Mouse (Mus musculus): Measurements from ENCODE around the gene Arpc4. TPM values are rescaled to one million over a fixed set of nuclear protein-coding genes. Genes with fewer than 3 reads are reported as not detected.

The Arpc4 gene
- polyA plus RNA-seq, 1 experiment from 2014 or later, result 423 TPM

DNA sequence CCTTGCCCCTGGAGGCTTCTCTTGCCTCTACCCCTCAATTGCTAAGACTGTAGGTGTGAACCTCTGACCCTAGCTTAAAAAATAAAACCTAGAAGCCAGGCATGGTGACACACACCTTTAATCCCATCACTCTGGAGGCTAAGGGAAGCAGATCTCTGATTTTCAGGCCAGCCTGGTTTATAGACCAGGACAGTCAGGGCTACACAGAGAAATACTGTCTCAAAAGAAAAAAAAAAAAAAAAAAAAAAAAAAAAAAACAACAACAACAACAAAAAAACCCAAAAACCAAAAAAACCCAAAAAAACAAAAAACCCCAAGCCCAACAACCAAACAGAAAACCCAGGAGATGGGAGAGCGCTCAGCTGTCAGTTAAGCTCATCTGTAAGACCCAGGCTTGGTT, 10.3 kb upstream of the Arpc4 start:
- WGBS, result 91% methylated on average over 1 of the region's 1 CpGs
- ATAC-seq (ENCODE audit: low FRiP score, low read depth), result no peak
- H3K27me3 ChIP-seq, result no peaks in the 10 kb centered on the region
- no peaks in the 10 kb centered on the region for H3K9me3 ChIP-seq
- H3K27ac ChIP-seq (replicated peaks), result no peak overlapping the region
- no peak overlapping the region for H3K9ac ChIP-seq
- H3K4me3 ChIP-seq, result no peak overlapping the region
- peaks cover 35% of the 10 kb centered on the region for H3K36me3 ChIP-seq
- H3K4me2 ChIP-seq, result no peak overlapping the region
- no peaks in the 10 kb centered on the region for H3K4me1 ChIP-seq (replicated peaks)

DNA sequence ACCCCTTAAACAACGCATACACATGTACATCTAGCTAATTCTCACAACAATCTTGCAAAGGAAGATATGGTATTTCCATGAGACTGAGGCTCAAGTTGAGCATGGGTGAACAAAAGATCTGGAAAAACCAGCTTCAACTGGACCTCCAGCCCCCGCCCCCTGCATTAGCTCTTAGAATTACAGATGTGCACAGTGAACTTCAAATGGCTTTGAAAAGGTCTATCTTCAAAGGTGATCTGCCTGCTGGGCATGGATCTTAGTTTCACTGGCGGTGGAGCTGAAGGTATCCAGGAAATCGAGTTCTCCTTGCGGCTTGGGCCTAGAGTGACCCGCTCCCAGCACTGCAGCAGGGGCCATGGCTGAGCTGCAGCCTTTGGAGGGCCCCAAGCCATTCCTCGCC, 9.8 kb upstream of the Arpc4 start:
- no peak overlapping the region for H3K4me3 ChIP-seq
- no peak overlapping the region for H3K9ac ChIP-seq
- H3K36me3 ChIP-seq, result peaks cover 39% of the 10 kb centered on the region
- no peak for ATAC-seq (ENCODE audit: low FRiP score, low read depth)
- 89% methylated on average over 7 of the region's 7 CpGs for WGBS
- H3K4me1 ChIP-seq (replicated peaks), result no peaks in the 10 kb centered on the region
- no peaks in the 10 kb centered on the region for H3K9me3 ChIP-seq
- H3K27ac ChIP-seq (replicated peaks), result no peak overlapping the region
- H3K27me3 ChIP-seq, result no peaks in the 10 kb centered on the region
- no peak overlapping the region for H3K4me2 ChIP-seq

DNA sequence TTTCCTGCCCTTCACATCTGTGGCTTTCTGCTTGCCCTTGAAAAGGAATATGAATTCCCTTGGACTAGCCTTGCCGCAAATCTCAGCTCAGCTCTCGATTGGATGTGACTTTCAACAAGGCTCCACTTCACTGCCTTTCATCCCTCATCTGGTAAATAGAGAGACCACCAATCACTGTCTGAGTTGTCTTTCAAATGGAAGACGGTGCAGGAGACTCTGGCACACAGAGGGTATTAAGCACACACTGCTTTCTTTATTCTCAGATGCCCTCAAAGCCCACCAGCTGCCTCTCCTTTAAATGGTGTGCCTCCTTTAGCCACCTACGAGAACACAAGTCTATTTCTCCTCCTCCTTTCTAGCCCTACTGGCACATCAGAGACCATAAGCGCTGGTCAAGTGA, 9.3 kb upstream of the Arpc4 start:
- H3K4me2 ChIP-seq, result no peak overlapping the region
- peak; percentile 51; the same call in 1 of the 2 replicates for ATAC-seq (ENCODE audit: low FRiP score, low read depth)
- no peaks in the 10 kb centered on the region for H3K4me1 ChIP-seq (replicated peaks)
- H3K9ac ChIP-seq, result no peak overlapping the region
- H3K36me3 ChIP-seq, result peaks cover 44% of the 10 kb centered on the region
- no peak overlapping the region for H3K27ac ChIP-seq (replicated peaks)
- H3K9me3 ChIP-seq, result no peaks in the 10 kb centered on the region
- H3K4me3 ChIP-seq, result no peak overlapping the region
- H3K27me3 ChIP-seq, result no peaks in the 10 kb centered on the region
- WGBS, result 73% methylated on average over 5 of the region's 5 CpGs

DNA sequence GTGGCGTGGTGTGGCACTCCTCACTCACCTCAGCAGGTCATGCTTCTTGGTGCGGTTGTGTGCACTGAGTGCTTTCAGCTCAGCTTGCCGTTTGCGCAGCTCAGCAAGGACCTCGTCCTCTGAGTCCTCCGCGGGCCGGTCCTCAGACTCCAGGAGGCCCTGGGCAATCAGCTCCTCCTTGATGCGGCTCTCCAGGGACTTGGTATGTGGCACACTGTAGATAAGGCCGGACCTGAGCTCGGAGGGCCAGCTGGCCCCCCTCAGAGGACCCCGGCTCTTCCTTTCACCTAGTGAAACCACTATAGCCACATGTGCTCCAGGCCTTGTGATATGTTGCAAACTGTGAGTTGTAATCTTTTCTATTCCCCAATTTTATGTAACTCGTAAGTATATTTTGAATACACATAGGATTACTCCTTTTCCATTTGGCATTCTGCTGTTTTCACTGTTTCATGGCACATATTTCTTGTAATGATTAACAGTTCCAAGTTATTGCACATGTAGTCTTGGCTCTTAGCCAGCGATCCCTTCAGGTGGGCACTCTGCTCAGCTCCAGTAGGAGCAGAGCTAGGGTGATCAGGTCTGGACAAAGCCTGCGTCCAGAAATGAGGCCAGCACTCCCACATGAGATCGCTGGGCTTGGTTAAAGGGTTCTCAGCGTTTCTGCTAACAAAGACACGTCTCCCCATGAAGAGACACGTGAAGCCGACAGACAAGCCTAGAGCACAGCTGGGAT, 7.6 kb upstream of the Arpc4 start:
- ATAC-seq (ENCODE audit: low FRiP score, low read depth), result no peak
- H3K27me3 ChIP-seq, result no peaks in the 10 kb centered on the region

DNA sequence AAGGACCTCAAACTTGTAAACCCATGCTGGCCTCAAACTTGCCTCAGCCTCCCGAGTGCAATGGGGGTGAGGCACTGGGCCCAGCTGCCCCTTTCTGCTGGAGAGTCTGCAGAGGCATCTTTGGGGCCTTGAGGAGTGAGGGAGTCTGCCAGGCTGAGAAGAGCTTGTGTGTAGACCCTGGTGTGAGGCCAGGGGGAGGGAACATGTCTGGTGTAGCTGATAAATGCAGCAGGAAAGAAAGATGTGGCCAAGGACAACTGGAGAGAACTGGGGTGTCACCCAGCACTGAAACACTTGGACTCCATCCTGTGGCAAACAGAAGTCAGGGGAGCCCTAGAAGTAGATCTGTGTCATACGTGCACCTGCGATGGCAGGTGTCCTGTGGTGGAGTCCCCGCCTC, 4.4 kb upstream of the Arpc4 start:
- no peak for ATAC-seq (ENCODE audit: low FRiP score, low read depth)
- Histone ChIP-seq H3K27me3 (no peaks in the 10 kb centered on the region), H3K4me1 (replicated peaks) (peaks cover 11% of the 10 kb centered on the region), H3K9ac (no peak overlapping the region), H3K4me3 (no peak overlapping the region), H3K27ac (replicated peaks) (no peak overlapping the region), H3K9me3 (no peaks in the 10 kb centered on the region), H3K4me2 (no peak overlapping the region), H3K36me3 (peaks cover 58% of the 10 kb centered on the region)
- WGBS, result 92% methylated on average over 4 of the region's 4 CpGs

More for the DNA sequence above, 7.6 kb upstream of the Arpc4 start:
- no peak overlapping the region for H3K4me2 ChIP-seq
- H3K4me1 ChIP-seq (replicated peaks), result no peaks in the 10 kb centered on the region
- peaks cover 59% of the 10 kb centered on the region for H3K36me3 ChIP-seq
- H3K27ac ChIP-seq (replicated peaks), result no peak overlapping the region
- 95% methylated on average over 20 of the region's 20 CpGs for WGBS
- H3K9ac ChIP-seq, result no peak overlapping the region
- H3K9me3 ChIP-seq, result no peaks in the 10 kb centered on the region
- no peak overlapping the region for H3K4me3 ChIP-seq

DNA sequence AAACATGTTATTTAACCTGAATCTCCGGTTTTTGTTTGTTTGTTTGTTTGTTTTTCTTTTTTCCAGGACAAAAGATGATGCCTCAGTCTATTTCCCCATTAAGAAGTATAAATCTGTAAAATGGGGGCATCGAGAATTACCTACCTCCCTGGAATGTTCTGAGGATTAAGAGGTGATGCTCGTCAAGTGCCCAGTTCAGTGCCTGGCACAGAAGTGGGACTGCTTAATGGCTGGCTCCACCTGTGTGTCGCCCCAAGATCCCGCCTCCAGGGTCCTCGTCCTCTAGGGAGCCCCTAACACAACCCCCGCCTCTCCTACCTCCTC, 781 bp upstream of the Arpc4 start:
- no peak for ATAC-seq (ENCODE audit: low FRiP score, low read depth)
- Histone ChIP-seq H3K4me3 (peak overlapping the region; percentile 82), H3K27me3 (no peaks in the 10 kb centered on the region), H3K4me1 (replicated peaks) (peaks cover 22% of the 10 kb centered on the region), H3K4me2 (peak overlapping the region; percentile 95), H3K9ac (peak overlapping the region; percentile 92), H3K27ac (replicated peaks) (peak overlapping the region; percentile 98), H3K36me3 (peaks cover 44% of the 10 kb centered on the region), H3K9me3 (no peaks in the 10 kb centered on the region)
- 12% methylated on average over 7 of the region's 7 CpGs for WGBS

DNA sequence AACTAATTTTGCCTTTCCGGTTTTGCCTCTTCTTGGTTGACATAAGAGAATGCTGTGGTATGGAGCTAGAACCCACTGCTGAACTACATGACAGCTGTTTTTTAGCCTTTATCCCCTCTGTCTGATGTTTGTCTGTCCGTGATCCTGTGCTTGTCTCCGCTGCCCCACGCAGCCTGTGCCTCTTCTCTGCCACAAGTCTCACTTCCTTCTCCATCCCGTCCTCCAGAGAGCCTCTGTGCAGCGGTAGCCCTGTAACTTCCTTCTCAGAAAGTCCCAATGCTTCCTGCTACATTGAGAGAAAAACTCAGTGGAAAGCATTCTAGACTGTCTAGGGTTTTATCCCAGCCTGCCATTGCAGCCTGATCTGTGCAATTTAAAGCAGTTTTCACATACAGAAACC, 1.3 kb downstream of the Arpc4 start:
- peaks cover 22% of the 10 kb centered on the region for H3K4me1 ChIP-seq (replicated peaks)
- H3K27ac ChIP-seq (replicated peaks), result no peak overlapping the region
- H3K27me3 ChIP-seq, result no peaks in the 10 kb centered on the region
- H3K4me2 ChIP-seq, result peak overlapping the region; percentile 95
- H3K4me3 ChIP-seq, result peak overlapping the region; percentile 82
- no peaks in the 10 kb centered on the region for H3K9me3 ChIP-seq
- ATAC-seq (ENCODE audit: low FRiP score, low read depth), result no peak
- peaks cover 44% of the 10 kb centered on the region for H3K36me3 ChIP-seq
- H3K9ac ChIP-seq, result no peak overlapping the region
- 88% methylated on average over 6 of the region's 6 CpGs for WGBS

DNA sequence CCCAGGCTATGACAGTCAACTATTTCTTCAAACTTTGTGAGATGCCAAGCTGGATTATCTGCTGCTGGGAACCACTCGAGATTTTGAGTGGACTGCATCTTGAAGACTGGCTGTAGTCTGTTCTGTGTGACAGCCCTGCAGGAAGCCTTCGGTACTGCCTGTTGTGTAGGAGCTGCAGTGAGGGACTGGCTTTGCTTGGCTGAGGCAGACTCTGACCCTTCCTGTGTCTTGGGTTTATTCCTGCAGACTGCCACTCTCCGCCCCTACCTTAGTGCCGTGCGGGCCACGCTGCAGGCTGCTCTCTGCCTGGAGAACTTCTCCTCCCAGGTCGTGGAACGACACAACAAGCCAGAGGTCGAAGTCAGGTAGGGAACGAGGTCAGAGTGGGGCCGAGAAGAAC, 2.6 kb downstream of the Arpc4 start:
- peaks cover 48% of the 10 kb centered on the region for H3K36me3 ChIP-seq
- H3K27ac ChIP-seq (replicated peaks), result no peak overlapping the region
- H3K4me3 ChIP-seq, result no peak overlapping the region
- ATAC-seq (ENCODE audit: low FRiP score, low read depth), result no peak
- H3K9ac ChIP-seq, result no peak overlapping the region
- WGBS, result 93% methylated on average over 11 of the region's 11 CpGs
- no peaks in the 10 kb centered on the region for H3K9me3 ChIP-seq
- H3K4me2 ChIP-seq, result no peak overlapping the region
- H3K4me1 ChIP-seq (replicated peaks), result peaks cover 22% of the 10 kb centered on the region
- H3K27me3 ChIP-seq, result no peaks in the 10 kb centered on the region

DNA sequence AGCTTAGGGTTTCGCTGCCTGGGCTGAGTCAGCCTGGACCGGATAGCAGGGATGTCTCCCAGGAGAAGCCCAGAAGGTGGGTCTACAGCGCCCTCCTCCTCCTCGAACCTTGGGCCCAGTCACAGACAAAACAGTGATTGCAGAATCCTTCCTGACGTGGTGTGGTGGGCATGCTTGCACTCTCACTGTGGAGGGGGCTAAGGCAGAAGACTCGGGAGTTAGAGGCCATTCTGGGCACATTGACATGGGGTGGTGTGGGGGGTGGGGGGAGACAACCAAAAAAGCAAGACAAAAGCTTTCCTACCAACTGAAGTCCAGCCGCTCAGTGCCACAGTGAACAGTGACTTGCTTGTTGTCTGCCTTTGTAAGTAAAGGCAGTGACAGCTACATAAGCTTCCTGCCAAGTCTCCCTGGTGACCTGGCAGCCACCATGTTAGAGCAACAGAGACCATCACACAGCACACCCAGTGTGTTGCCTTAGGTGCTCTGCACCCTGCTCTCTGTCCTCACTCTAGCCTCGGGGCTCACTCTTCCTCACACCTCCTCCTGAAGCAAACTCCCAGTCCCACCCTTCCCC, 6.5 kb downstream of the Arpc4 start:
- 82% methylated on average over 8 of the region's 8 CpGs for WGBS
- no peaks in the 10 kb centered on the region for H3K9me3 ChIP-seq
- no peaks in the 10 kb centered on the region for H3K27me3 ChIP-seq
- peak overlapping the region; percentile 55; the same call in 1 of the 2 replicates for H3K27ac ChIP-seq (replicated peaks)
- H3K4me2 ChIP-seq, result no peak overlapping the region
- no peak overlapping the region for H3K4me3 ChIP-seq
- H3K4me1 ChIP-seq (replicated peaks), result peaks cover 1% of the 10 kb centered on the region
- ATAC-seq (ENCODE audit: low FRiP score, low read depth), result peak; percentile 79
- no peak overlapping the region for H3K9ac ChIP-seq
- H3K36me3 ChIP-seq, result peaks cover 85% of the 10 kb centered on the region

DNA sequence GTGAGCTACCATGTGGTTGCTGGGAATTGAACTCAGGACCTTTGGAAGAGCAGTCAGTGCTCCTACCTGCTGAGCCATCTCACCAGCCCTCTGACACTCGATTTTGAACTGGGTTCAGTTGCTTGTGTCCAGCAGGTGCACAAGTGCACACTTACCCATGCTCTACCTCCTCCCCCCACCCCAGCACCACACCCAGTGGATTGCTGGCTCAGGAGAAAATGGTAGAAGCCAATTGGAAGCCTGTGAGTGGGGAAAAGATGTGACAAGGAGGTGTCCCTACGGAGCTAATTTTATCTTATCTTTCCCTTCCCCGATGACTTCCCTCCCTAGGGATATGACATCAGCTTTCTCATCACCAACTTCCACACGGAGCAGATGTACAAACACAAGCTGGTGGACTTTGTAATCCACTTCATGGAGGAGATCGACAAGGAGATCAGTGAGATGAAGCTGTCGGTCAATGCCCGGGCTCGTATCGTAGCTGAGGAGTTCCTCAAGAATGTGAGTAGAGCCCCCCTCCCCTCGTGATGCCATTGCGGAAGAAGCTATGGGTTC, 7.3 kb downstream of the Arpc4 start:
- 84% methylated on average over 11 of the region's 11 CpGs for whole genome bisulfite sequencing
- no peak overlapping the region for H3K4me2 ChIP-seq
- H3K27ac ChIP-seq (replicated peaks), result peak overlapping the region; percentile 50
- peak; percentile 31; the same call in 1 of the 2 replicates for ATAC-seq (ENCODE audit: low FRiP score, low read depth)
- no peaks in the 10 kb centered on the region for H3K9me3 ChIP-seq
- no peaks in the 10 kb centered on the region for H3K27me3 ChIP-seq
- no peaks in the 10 kb centered on the region for H3K4me1 ChIP-seq (replicated peaks)
- no peak overlapping the region for H3K4me3 ChIP-seq
- H3K9ac ChIP-seq, result no peak overlapping the region
- H3K36me3 ChIP-seq, result peaks cover 93% of the 10 kb centered on the region

DNA sequence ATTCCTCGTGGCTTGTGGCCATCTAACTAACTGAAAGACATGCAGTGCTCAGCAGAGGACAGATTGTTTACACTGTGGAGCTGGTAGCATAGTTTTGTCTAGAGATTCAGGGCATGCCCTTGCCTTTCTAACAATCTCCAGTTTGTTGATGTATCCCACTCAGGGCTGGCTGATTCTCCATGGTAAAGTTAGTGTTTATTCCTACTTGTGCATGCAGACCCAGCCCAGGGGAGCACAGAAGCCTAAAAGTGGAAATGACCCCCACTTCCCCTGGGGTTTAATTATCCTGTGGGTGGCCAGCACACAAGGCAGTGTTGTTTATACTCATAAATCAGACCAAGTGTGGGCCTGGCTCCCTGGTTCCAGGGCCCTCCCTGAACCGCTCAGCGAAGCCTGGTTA, 8.1 kb downstream of the Arpc4 start:
- H3K4me1 ChIP-seq (replicated peaks), result no peaks in the 10 kb centered on the region
- H3K9ac ChIP-seq, result no peak overlapping the region
- H3K9me3 ChIP-seq, result no peaks in the 10 kb centered on the region
- peak; percentile 69; the same call in 1 of the 2 replicates for ATAC-seq (ENCODE audit: low FRiP score, low read depth)
- no peak overlapping the region for H3K4me2 ChIP-seq
- no peak overlapping the region for H3K4me3 ChIP-seq
- H3K36me3 ChIP-seq, result peaks cover 86% of the 10 kb centered on the region
- WGBS, result 76% methylated on average over 3 of the region's 3 CpGs
- H3K27me3 ChIP-seq, result no peaks in the 10 kb centered on the region
- peak overlapping the region; percentile 50 for H3K27ac ChIP-seq (replicated peaks)

DNA sequence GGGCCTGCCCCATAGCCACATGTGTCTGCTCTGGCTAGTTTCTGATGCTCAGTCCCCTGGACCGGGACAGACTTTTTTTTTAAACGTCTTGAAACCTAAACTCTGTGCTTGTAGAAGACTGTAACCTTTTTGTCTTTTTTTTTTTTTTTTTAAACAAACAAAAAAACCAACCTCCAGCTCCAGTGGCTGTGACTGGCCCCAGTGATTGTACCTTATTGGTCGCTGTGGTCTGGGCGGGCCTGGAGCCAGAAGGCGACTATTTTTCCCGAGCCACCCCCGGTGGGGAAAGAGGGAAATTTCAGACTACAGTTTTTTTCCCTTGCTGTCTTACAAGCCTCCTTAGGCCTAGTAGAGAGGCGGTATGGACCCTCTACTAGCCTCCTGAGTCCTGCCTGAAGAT, 11.0 kb downstream of the Arpc4 start, which contains the start of gene Ttll3:
TSS of gene Ttll3 (plus strand) at position 301 of the 400 bp plus-strand sequence.
- H3K9ac ChIP-seq, result no peak within 1 kb of the TSS
- H3K4me1 ChIP-seq (replicated peaks), result peaks cover 9% of the 10 kb centered on the region
- no peak within 1 kb of the TSS for H3K27ac ChIP-seq (replicated peaks)
- ATAC-seq (ENCODE audit: low FRiP score, low read depth), result no peak
- no peak within 1 kb of the TSS for H3K4me3 ChIP-seq
- H3K9me3 ChIP-seq, result no peaks in the 10 kb centered on the region
- H3K27me3 ChIP-seq, result no peaks in the 10 kb centered on the region
- 74% methylated on average over 8 of the region's 8 CpGs for WGBS
- H3K36me3 ChIP-seq, result peaks cover 61% of the 10 kb centered on the region
- H3K4me2 ChIP-seq, result no peak within 1 kb of the TSS

Measured in hindbrain, embryonic 15.5 days (tissue).